Mouse (Mus musculus): ENCODE results near the gene Lsp1. TPM values are rescaled to one million over a fixed set of nuclear protein-coding genes. Genes with fewer than 3 reads are reported as not detected.

The Lsp1 gene
- polyA plus RNA-seq, 1 experiment from 2014 or later = 26.2 TPM

DNA sequence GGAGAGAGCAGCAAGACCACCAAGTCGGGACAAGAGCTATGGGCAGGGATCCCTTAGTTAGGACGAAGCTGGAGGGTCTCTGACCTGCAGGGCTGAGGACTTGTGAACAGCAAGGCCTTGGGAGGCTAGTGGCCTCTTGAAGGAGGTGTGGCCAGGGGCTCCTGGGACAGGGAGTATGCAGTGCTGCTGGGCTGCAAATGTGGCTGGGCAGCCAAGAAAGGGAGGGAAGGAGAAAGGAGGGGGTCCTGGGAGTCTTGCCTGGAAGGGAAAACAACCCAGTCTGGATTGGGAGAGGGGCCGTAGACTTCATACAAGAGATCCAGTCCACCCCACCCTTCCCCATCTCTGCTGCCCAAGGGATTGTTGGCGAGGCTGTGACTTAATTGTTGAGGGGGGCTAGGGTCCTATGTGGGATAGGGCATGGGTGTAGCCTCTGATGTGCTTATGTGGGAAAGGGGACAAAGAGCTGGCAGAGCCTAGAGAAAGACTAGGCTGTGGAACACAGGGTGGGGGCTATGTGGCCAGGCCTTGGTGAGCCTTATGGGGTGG is 71.4 kb downstream of the Lsp1 start:
- no peak overlapping the region for H3K27ac ChIP-seq (ENCODE audit: low read length)
- no peak overlapping the region for H3K9ac ChIP-seq (ENCODE audit: low read depth, low read length)

DNA sequence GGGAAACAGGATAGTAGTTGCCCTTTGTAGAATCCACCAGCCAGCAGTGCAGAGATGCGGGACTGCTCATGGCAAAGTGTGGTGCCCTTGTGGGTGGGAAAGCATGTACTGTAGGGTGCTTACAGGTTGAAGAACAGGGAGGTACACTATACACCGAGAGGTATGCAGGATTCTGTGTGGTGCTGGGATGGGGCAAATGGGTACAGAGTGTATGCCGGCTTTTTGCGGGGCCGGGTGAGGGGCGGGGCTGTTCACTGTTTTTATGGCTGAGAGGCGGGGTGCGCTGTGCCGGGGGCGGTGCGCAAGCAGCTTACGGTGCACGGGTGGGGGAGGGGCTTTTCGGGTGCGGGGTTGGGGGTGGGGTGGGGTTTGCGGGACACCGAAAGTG is 72.1 kb downstream of the Lsp1 start, which contains the start of gene Mrpl23:
Gene Mrpl23, plus strand, starts transcription at position 16 of the 388 bp plus-strand sequence.
- Histone ChIP-seq H3K9ac (ENCODE audit: low read depth, low read length) (peak within 1 kb of the TSS; percentile 81), H3K4me3 (ENCODE audit: low read depth, low read length) (peak within 1 kb of the TSS; percentile 79), H3K4me1 (ENCODE audit: control insufficient read depth, low read depth, low read length) (peaks cover 31% of the 10 kb centered on the region), H3K4me2 (ENCODE audit: low read depth, low read length) (peak within 1 kb of the TSS; percentile 80), H3K36me3 (ENCODE audit: control insufficient read depth, insufficient read depth) (no peaks in the 10 kb centered on the region), H3K9me3 (replicated peaks; ENCODE audit: control insufficient read depth, low read length) (no peaks in the 10 kb centered on the region), H3K27me3 (ENCODE audit: control insufficient read depth, insufficient read depth, low read depth, low read length) (no peaks in the 10 kb centered on the region), H3K27ac (ENCODE audit: low read length) (peak within 1 kb of the TSS; percentile 80)
- 3% methylated on average over 17 of the region's 17 CpGs for WGBS (ENCODE audit: insufficient replicate concordance)
- peak; percentile 37 for ATAC-seq (ENCODE audit: low read depth)

More for the DNA sequence above, 71.4 kb downstream of the Lsp1 start:
- no peaks in the 10 kb centered on the region for H3K27me3 ChIP-seq (ENCODE audit: control insufficient read depth, insufficient read depth, low read depth, low read length)
- ATAC-seq (ENCODE audit: low read depth) = no peak
- peaks cover 31% of the 10 kb centered on the region for H3K4me1 ChIP-seq (ENCODE audit: control insufficient read depth, low read depth, low read length)
- H3K4me2 ChIP-seq (ENCODE audit: low read depth, low read length) = no peak overlapping the region
- 63% methylated on average over 4 of the region's 4 CpGs for WGBS (ENCODE audit: insufficient replicate concordance)
- no peak overlapping the region for H3K4me3 ChIP-seq (ENCODE audit: low read depth, low read length)
- H3K36me3 ChIP-seq (ENCODE audit: control insufficient read depth, insufficient read depth) = no peaks in the 10 kb centered on the region
- no peaks in the 10 kb centered on the region for H3K9me3 ChIP-seq (replicated peaks; ENCODE audit: control insufficient read depth, low read length)

DNA sequence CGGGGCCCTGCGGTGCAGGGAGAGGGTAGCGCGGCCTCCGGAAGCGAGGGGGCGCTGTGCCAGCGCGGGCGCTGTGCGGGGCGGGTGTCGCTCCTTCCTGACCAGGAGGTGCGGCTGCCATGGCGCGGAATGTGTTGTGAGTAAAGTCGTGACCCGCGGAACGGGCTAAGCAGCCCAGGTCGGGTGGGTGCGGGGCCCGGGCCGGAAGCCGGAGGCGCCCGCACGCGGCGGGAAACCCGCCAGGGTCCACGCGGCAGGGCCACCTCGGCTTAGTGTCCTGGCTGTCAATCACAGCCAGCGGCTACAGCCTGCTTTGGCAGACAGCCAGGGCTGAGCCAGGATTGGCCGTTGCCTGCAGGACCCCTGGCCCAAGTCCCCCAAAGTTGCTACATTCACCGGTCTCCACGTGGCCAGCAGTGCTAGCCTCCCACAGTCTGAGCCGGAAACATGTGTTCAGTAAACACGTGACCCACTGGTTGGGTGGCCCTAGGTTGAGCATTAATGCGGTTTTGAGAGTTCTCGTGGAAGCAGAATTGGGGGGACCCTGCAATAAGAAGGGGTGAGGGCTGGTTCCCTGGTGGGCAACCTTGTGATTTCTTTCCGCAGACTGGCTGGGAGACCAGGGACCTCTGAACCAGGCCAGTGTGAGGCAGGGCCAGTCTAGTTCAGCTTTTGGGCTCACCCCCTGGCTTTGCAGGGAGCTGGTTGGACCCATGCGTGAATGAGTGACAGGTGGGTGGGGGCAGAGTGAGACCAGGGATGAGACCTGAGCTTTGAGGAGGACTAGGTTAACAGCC is 72.6 kb downstream of the Lsp1 start:
- WGBS (ENCODE audit: insufficient replicate concordance) = under 1% methylated on average over 43 of the region's 44 CpGs
- Histone ChIP-seq H3K4me3 (ENCODE audit: low read depth, low read length) (peak overlapping the region; percentile 79), H3K4me2 (ENCODE audit: low read depth, low read length) (peak overlapping the region; percentile 80), H3K27ac (ENCODE audit: low read length) (peak overlapping the region; percentile 80), H3K36me3 (ENCODE audit: control insufficient read depth, insufficient read depth) (no peaks in the 10 kb centered on the region), H3K4me1 (ENCODE audit: control insufficient read depth, low read depth, low read length) (peaks cover 34% of the 10 kb centered on the region), H3K9ac (ENCODE audit: low read depth, low read length) (peak overlapping the region; percentile 81), H3K9me3 (replicated peaks; ENCODE audit: control insufficient read depth, low read length) (no peaks in the 10 kb centered on the region), H3K27me3 (ENCODE audit: control insufficient read depth, insufficient read depth, low read depth, low read length) (no peaks in the 10 kb centered on the region)
- peak; percentile 72 for ATAC-seq (ENCODE audit: low read depth)

- H3K4me2 ChIP-seq (ENCODE audit: low read depth, low read length) = no peak overlapping the region
- peaks cover 33% of the 10 kb centered on the region for H3K4me1 ChIP-seq (ENCODE audit: control insufficient read depth, low read depth, low read length)
Observed at GRCm38 (mm10) chr7:142535116-142535515, 74.5 kb downstream of the Lsp1 start.

GRCm38 (mm10) chr7:142535832-142536231 is 75.2 kb downstream of the Lsp1 start:
- no peaks in the 10 kb centered on the region for H3K9me3 ChIP-seq (replicated peaks; ENCODE audit: control insufficient read depth, low read length)
- H3K9ac ChIP-seq (ENCODE audit: low read depth, low read length) = peak overlapping the region; percentile 36
- WGBS (ENCODE audit: insufficient replicate concordance) = 82% methylated on average over 5 of the region's 5 CpGs
- H3K36me3 ChIP-seq (ENCODE audit: control insufficient read depth, insufficient read depth) = no peaks in the 10 kb centered on the region
- H3K27ac ChIP-seq (ENCODE audit: low read length) = peak overlapping the region; percentile 80
- H3K4me2 ChIP-seq (ENCODE audit: low read depth, low read length) = no peak overlapping the region
- H3K4me1 ChIP-seq (ENCODE audit: control insufficient read depth, low read depth, low read length) = peaks cover 33% of the 10 kb centered on the region
- peak; percentile 37 for ATAC-seq (ENCODE audit: low read depth)
- H3K4me3 ChIP-seq (ENCODE audit: low read depth, low read length) = no peak overlapping the region
- no peaks in the 10 kb centered on the region for H3K27me3 ChIP-seq (ENCODE audit: control insufficient read depth, insufficient read depth, low read depth, low read length)

More at GRCm38 (mm10) chr7:142535116-142535515, 74.5 kb downstream of the Lsp1 start:
- Histone ChIP-seq H3K27me3 (ENCODE audit: control insufficient read depth, insufficient read depth, low read depth, low read length) (no peaks in the 10 kb centered on the region), H3K4me3 (ENCODE audit: low read depth, low read length) (no peak overlapping the region), H3K9me3 (replicated peaks; ENCODE audit: control insufficient read depth, low read length) (no peaks in the 10 kb centered on the region), H3K36me3 (ENCODE audit: control insufficient read depth, insufficient read depth) (no peaks in the 10 kb centered on the region), H3K27ac (ENCODE audit: low read length) (peak overlapping the region; percentile 80), H3K9ac (ENCODE audit: low read depth, low read length) (no peak overlapping the region)
- ATAC-seq (ENCODE audit: low read depth) = no peak
- WGBS (ENCODE audit: insufficient replicate concordance) = 65% methylated on average over 4 of the region's 4 CpGs

GRCm38 (mm10) chr7:142537181-142537580 is 76.6 kb downstream of the Lsp1 start:
- H3K36me3 ChIP-seq (ENCODE audit: control insufficient read depth, insufficient read depth) = no peaks in the 10 kb centered on the region
- H3K4me2 ChIP-seq (ENCODE audit: low read depth, low read length) = no peak overlapping the region
- peak overlapping the region; percentile 37 for H3K27ac ChIP-seq (ENCODE audit: low read length)
- no peaks in the 10 kb centered on the region for H3K27me3 ChIP-seq (ENCODE audit: control insufficient read depth, insufficient read depth, low read depth, low read length)
- peaks cover 33% of the 10 kb centered on the region for H3K4me1 ChIP-seq (ENCODE audit: control insufficient read depth, low read depth, low read length)
- no peak overlapping the region for H3K4me3 ChIP-seq (ENCODE audit: low read depth, low read length)
- no peaks in the 10 kb centered on the region for H3K9me3 ChIP-seq (replicated peaks; ENCODE audit: control insufficient read depth, low read length)
- no peak overlapping the region for H3K9ac ChIP-seq (ENCODE audit: low read depth, low read length)
- WGBS (ENCODE audit: insufficient replicate concordance) = 72% methylated on average over 5 of the region's 5 CpGs
- no peak for ATAC-seq (ENCODE audit: low read depth)

DNA sequence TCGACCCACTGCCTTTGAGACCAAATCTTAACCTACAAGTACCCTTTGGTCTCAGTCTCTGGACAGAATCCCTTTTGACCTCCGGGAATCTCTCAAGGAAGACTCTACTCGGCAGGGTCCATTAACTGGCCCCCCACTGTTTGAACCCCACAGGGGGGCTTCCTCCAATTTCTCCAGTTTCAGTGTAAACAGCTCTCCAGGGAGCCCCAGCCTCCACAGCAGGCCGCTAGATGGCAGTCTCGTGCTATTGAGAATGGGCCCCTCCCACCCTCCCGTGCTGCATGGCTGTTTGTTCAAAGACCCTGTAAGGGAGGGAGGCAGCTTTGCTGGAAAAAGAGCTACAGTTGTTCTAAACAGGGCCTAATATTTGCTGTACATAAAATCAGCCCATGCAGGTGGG is 77.3 kb downstream of the Lsp1 start:
- H3K4me2 ChIP-seq (ENCODE audit: low read depth, low read length) = no peak overlapping the region
- ATAC-seq (ENCODE audit: low read depth) = no peak
- peak overlapping the region; percentile 10; the same call in 1 of the 2 replicates for H3K9ac ChIP-seq (ENCODE audit: low read depth, low read length)

GRCm38 (mm10) chr7:142538291-142538690 is 77.7 kb downstream of the Lsp1 start:
- Histone ChIP-seq H3K27ac (ENCODE audit: low read length) (peak overlapping the region; percentile 18), H3K9me3 (replicated peaks; ENCODE audit: control insufficient read depth, low read length) (no peaks in the 10 kb centered on the region), H3K27me3 (ENCODE audit: control insufficient read depth, insufficient read depth, low read depth, low read length) (no peaks in the 10 kb centered on the region), H3K4me1 (ENCODE audit: control insufficient read depth, low read depth, low read length) (peaks cover 32% of the 10 kb centered on the region), H3K4me2 (ENCODE audit: low read depth, low read length) (no peak overlapping the region), H3K36me3 (ENCODE audit: control insufficient read depth, insufficient read depth) (no peaks in the 10 kb centered on the region), H3K4me3 (ENCODE audit: low read depth, low read length) (no peak overlapping the region), H3K9ac (ENCODE audit: low read depth, low read length) (peak overlapping the region; percentile 10; the same call in 1 of the 2 replicates)
- ATAC-seq (ENCODE audit: low read depth) = no peak
- WGBS (ENCODE audit: insufficient replicate concordance) = 40% methylated on average over 4 of the region's 4 CpGs

More for the DNA sequence above, 77.3 kb downstream of the Lsp1 start:
- WGBS (ENCODE audit: insufficient replicate concordance) = 14% methylated on average over 6 of the region's 6 CpGs
- H3K4me1 ChIP-seq (ENCODE audit: control insufficient read depth, low read depth, low read length) = peaks cover 31% of the 10 kb centered on the region
- H3K9me3 ChIP-seq (replicated peaks; ENCODE audit: control insufficient read depth, low read length) = no peaks in the 10 kb centered on the region
- no peaks in the 10 kb centered on the region for H3K27me3 ChIP-seq (ENCODE audit: control insufficient read depth, insufficient read depth, low read depth, low read length)
- H3K27ac ChIP-seq (ENCODE audit: low read length) = peak overlapping the region; percentile 37
- H3K4me3 ChIP-seq (ENCODE audit: low read depth, low read length) = no peak overlapping the region
- H3K36me3 ChIP-seq (ENCODE audit: control insufficient read depth, insufficient read depth) = no peaks in the 10 kb centered on the region

DNA sequence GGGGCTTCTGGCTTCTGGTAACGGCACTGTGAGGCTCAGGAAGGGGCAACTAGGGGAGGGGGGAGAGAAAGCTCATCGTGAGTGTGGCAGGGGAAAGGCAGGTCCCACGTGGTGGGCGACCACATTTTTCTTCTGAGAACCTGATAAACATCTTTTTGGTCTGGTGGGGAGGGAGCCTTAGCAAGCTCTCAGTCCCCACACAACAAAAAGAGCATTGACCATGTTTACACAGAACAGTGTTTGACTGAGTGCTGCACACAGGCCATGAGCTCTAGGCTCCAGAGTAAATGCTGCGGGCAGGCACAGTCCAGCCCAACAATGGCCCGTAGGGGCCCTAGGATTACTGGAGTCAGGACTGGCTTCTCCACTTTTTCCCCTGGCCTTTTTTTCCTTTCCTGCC is 78.2 kb downstream of the Lsp1 start:
- no peaks in the 10 kb centered on the region for H3K36me3 ChIP-seq (ENCODE audit: control insufficient read depth, insufficient read depth)
- H3K4me2 ChIP-seq (ENCODE audit: low read depth, low read length) = no peak overlapping the region
- no peaks in the 10 kb centered on the region for H3K9me3 ChIP-seq (replicated peaks; ENCODE audit: control insufficient read depth, low read length)
- no peak overlapping the region for H3K9ac ChIP-seq (ENCODE audit: low read depth, low read length)
- no peak overlapping the region for H3K4me3 ChIP-seq (ENCODE audit: low read depth, low read length)
- peaks cover 28% of the 10 kb centered on the region for H3K4me1 ChIP-seq (ENCODE audit: control insufficient read depth, low read depth, low read length)
- H3K27me3 ChIP-seq (ENCODE audit: control insufficient read depth, insufficient read depth, low read depth, low read length) = no peaks in the 10 kb centered on the region
- 26% methylated on average over 6 of the region's 6 CpGs for WGBS (ENCODE audit: insufficient replicate concordance)
- no peak for ATAC-seq (ENCODE audit: low read depth)
- peak overlapping the region; percentile 18 for H3K27ac ChIP-seq (ENCODE audit: low read length)
